Mouse (Mus musculus) forebrain, embryonic 12.5 days (tissue): ENCODE results near the gene Nav2. TPM values are rescaled to one million over a fixed set of nuclear protein-coding genes. Genes with fewer than 3 reads are reported as not detected.

Experiments
- ATAC-seq: fragments of 200-750 bp; cut with Nextera tagmentation; 2 replicates; pipeline ENCODE4 v1.8.0; 2017; ENCODE audit warnings: moderate TSS enrichment; ENCODE audit not compliant: low FRiP score
- H3K27ac ChIP-seq: fragments of 300-500 bp; sonication (generic); 2 replicates; pipeline ENCODE4 v1.5.1; 2016; ENCODE audit warnings: mild to moderate bottlenecking
- H3K27me3 ChIP-seq: fragments of 300-500 bp; sonication (generic); 2 replicates; pipeline ENCODE4 v1.6.1; 2016; ENCODE audit warnings: mild to moderate bottlenecking
- H3K36me3 ChIP-seq: fragments of 300-500 bp; sonication (generic); replicated peaks from 2 replicates; pipeline ENCODE4 v1.6.1; 2016; ENCODE audit warnings: mild to moderate bottlenecking
- H3K4me1 ChIP-seq: fragments of 300-500 bp; sonication (generic); 2 replicates; pipeline ENCODE4 v1.6.1; 2016
- H3K4me2 ChIP-seq: fragments of 300-500 bp; sonication (generic); 2 replicates; pipeline ENCODE4 v1.6.1; 2016; ENCODE audit warnings: mild to moderate bottlenecking, moderate library complexity
- H3K4me3 ChIP-seq: fragments of 300-500 bp; sonication (generic); replicated peaks from 2 replicates; pipeline ENCODE4 v1.5.1; 2016; ENCODE audit warnings: mild to moderate bottlenecking
- H3K9ac ChIP-seq: fragments of 300-500 bp; sonication (generic); 2 replicates; pipeline ENCODE4 v1.6.1; 2016; ENCODE audit warnings: mild to moderate bottlenecking
- H3K9me3 ChIP-seq: fragments of 300-500 bp; sonication (generic); 2 replicates; pipeline ENCODE4 v1.6.1; 2016
- WGBS: fragments of 180-500 bp; shearing (Covaris S2); methylation state at CpG from one replicate; pipeline ENCODE4 v1.1.7; 2016; 5-methylcytosine and 5-hydroxymethylcytosine counted together
- polyA plus RNA-seq: library from polyadenylated mRNA; unstranded; fragments of >200 nt; fragmentation: Nextera tagmentation; extraction: Ambion mirVana; gene quantifications from 2 replicates; pipeline ENCODE4 v1.2.1, GENCODE M21; 2016

The Nav2 gene
- polyA plus RNA-seq, 1 experiment from 2014 or later, result 10.9 TPM

- Histone ChIP-seq H3K9ac (no peak overlapping the region), H3K27ac (no peak overlapping the region), H3K4me1 (0 out of 2 replicates have a peak, but pooled peaks cover 4% of the 10 kb centered on the region), H3K9me3 (no peaks in the 10 kb centered on the region), H3K4me3 (no peak overlapping the region), H3K4me2 (no peak overlapping the region), H3K27me3 (no peaks in the 10 kb centered on the region), H3K36me3 (no peaks in the 10 kb centered on the region; the same call in 1 of the 2 replicates)
- ATAC-seq, result no peak
- 88% methylated on average over 13 of the region's 13 CpGs for WGBS
Measured at GRCm38 (mm10) chr7:49567346-49568034, 659.0 kb downstream of the Nav2 start.

- Histone ChIP-seq H3K27me3 (no peaks in the 10 kb centered on the region), H3K4me3 (no peak overlapping the region), H3K9me3 (no peaks in the 10 kb centered on the region), H3K27ac (no peak overlapping the region), H3K4me2 (no peak overlapping the region), H3K4me1 (0 out of 2 replicates have a peak, but pooled peaks cover 4% of the 10 kb centered on the region), H3K36me3 (no peaks in the 10 kb centered on the region; the same call in 1 of the 2 replicates), H3K9ac (no peak overlapping the region)
- 72% methylated on average over 7 of the region's 7 CpGs for WGBS
- ATAC-seq, result no peak
Measured at GRCm38 (mm10) chr7:49569646-49570045, 661.1 kb downstream of the Nav2 start.

GRCm38 (mm10) chr7:49571606-49572005, 663.1 kb downstream of the Nav2 start:
- Histone ChIP-seq H3K4me2 (no peak overlapping the region), H3K9ac (no peak overlapping the region), H3K36me3 (no peaks in the 10 kb centered on the region; the same call in 1 of the 2 replicates), H3K9me3 (no peaks in the 10 kb centered on the region), H3K27ac (no peak overlapping the region), H3K4me1 (0 out of 2 replicates have a peak, but pooled peaks cover 4% of the 10 kb centered on the region), H3K4me3 (no peak overlapping the region), H3K27me3 (no peaks in the 10 kb centered on the region)
- ATAC-seq, result no peak
- 86% methylated on average over 2 of the region's 2 CpGs for WGBS

DNA sequence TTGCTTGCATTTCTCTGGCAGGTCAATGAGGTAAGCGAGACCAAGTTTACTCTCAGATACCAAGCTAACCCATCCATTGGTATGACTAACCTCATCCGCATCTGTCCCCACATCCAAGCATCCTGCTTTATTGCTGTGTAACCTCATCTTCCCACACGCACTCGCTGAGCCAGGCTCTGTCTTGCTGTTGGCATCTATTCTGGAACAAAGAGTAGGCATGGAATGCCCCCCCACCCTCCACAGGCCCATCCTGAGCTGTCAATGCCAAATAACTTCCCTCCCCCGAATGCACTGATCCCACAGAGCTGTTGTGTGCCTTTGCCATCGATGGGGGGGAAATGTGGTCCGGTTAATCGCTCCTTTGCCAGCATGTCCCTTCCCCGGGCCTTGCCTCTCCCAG, 666.7 kb downstream of the Nav2 start:
- no peak overlapping the region for H3K9ac ChIP-seq
- WGBS, result 92% methylated on average over 9 of the region's 9 CpGs
- H3K36me3 ChIP-seq, result no peaks in the 10 kb centered on the region; the same call in 1 of the 2 replicates
- no peak overlapping the region for H3K4me3 ChIP-seq
- no peaks in the 10 kb centered on the region for H3K27me3 ChIP-seq
- no peak overlapping the region for H3K4me2 ChIP-seq
- no peak overlapping the region for H3K27ac ChIP-seq
- H3K4me1 ChIP-seq, result no peaks in the 10 kb centered on the region
- H3K9me3 ChIP-seq, result no peaks in the 10 kb centered on the region
- ATAC-seq, result no peak

- no peak overlapping the region for H3K27ac ChIP-seq
- no peaks in the 10 kb centered on the region for H3K4me1 ChIP-seq
- WGBS, result 89% methylated on average over 2 of the region's 2 CpGs
- H3K9ac ChIP-seq, result no peak overlapping the region
- no peak overlapping the region for H3K4me3 ChIP-seq
- no peak overlapping the region for H3K4me2 ChIP-seq
- H3K9me3 ChIP-seq, result no peaks in the 10 kb centered on the region
- no peaks in the 10 kb centered on the region for H3K27me3 ChIP-seq
- no peak for ATAC-seq
- no peaks in the 10 kb centered on the region for H3K36me3 ChIP-seq
Measured at GRCm38 (mm10) chr7:49577096-49577495, 668.6 kb downstream of the Nav2 start.

- Histone ChIP-seq H3K36me3 (no peaks in the 10 kb centered on the region), H3K9ac (no peak overlapping the region), H3K27me3 (0 out of 2 replicates have a peak, but pooled peaks cover 5% of the 10 kb centered on the region), H3K27ac (no peak overlapping the region), H3K4me2 (no peak overlapping the region), H3K4me3 (no peak overlapping the region), H3K4me1 (no peaks in the 10 kb centered on the region), H3K9me3 (no peaks in the 10 kb centered on the region)
- ATAC-seq, result no peak
- 89% methylated on average over 2 of the region's 2 CpGs for WGBS
Measured at GRCm38 (mm10) chr7:49581951-49582350, 673.4 kb downstream of the Nav2 start.

GRCm38 (mm10) chr7:49582551-49582950, 674.0 kb downstream of the Nav2 start:
- H3K4me2 ChIP-seq, result no peak overlapping the region
- no peak for ATAC-seq
- H3K9ac ChIP-seq, result no peak overlapping the region
- H3K4me3 ChIP-seq, result no peak overlapping the region
- no peaks in the 10 kb centered on the region for H3K9me3 ChIP-seq
- H3K27me3 ChIP-seq, result 0 out of 2 replicates have a peak, but pooled peaks cover 5% of the 10 kb centered on the region
- WGBS, result 87% methylated on average over 7 of the region's 7 CpGs
- peaks cover 1% of the 10 kb centered on the region; the same call in 1 of the 2 replicates for H3K36me3 ChIP-seq
- H3K4me1 ChIP-seq, result no peaks in the 10 kb centered on the region
- H3K27ac ChIP-seq, result no peak overlapping the region

GRCm38 (mm10) chr7:49583176-49583575, 674.7 kb downstream of the Nav2 start:
- Histone ChIP-seq H3K4me3 (no peak overlapping the region), H3K4me1 (no peaks in the 10 kb centered on the region), H3K27ac (no peak overlapping the region), H3K9me3 (no peaks in the 10 kb centered on the region), H3K9ac (no peak overlapping the region), H3K27me3 (0 out of 2 replicates have a peak, but pooled peaks cover 5% of the 10 kb centered on the region), H3K36me3 (peaks cover 4% of the 10 kb centered on the region; the same call in 1 of the 2 replicates), H3K4me2 (no peak overlapping the region)
- WGBS, result 90% methylated on average over 6 of the region's 6 CpGs
- no peak for ATAC-seq

DNA sequence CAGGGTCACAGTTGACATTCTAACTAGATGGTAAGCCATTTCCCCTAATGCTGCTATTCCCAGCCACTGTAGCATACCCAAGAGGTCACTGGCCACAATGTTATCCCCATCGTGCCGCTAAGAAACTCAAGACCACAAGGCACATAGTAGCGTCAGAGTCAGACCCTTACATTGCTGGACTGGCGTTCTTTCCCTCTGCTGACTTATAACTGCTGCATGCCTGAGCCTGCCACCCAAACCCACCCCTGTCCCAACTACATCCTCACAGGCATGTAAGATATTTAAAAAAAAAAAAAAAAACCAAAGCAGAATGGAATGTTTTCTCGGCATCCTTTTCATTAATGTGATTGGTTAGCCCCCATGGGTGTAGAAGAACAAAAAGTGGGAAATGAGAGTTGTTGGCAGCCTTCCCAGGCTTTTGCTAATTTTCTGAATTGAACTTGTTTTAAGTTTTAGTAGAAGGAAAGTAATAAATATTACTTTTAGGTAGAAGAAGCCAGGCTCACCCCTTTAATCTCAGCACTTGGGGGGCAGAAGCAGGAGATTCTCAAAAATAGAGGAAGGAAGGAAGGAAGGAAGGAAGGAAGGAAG, 678.1 kb downstream of the Nav2 start:
- 82% methylated on average over 5 of the region's 5 CpGs for WGBS
- H3K4me3 ChIP-seq, result no peak overlapping the region
- H3K27me3 ChIP-seq, result 0 out of 2 replicates have a peak, but pooled peaks cover 5% of the 10 kb centered on the region
- no peak for ATAC-seq
- no peak overlapping the region for H3K27ac ChIP-seq
- H3K36me3 ChIP-seq, result peaks cover 4% of the 10 kb centered on the region; the same call in 1 of the 2 replicates
- no peaks in the 10 kb centered on the region for H3K4me1 ChIP-seq
- H3K9ac ChIP-seq, result no peak overlapping the region
- no peaks in the 10 kb centered on the region for H3K9me3 ChIP-seq
- H3K4me2 ChIP-seq, result no peak overlapping the region

DNA sequence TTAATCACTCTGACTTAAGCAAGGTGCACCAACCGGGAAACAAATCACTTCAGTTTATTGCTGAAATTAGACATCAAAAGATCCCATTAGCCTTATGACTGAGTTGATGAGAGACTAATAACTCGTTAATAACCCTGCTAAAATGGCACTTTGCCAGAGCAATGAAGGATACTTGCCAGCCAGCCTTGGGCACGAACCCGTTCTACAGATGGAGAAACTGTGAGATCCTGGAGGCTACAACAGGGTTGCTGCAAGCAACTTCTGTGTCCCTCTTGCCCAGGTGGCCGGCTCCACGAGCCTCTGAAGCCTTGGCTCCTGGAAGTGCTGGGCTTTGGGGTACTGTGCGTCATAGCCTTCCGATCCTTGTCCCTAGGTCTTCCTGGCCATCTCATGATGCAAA, 681.1 kb downstream of the Nav2 start:
- Histone ChIP-seq H3K9me3 (no peaks in the 10 kb centered on the region), H3K36me3 (peaks cover 4% of the 10 kb centered on the region; the same call in 1 of the 2 replicates)
- no peak for ATAC-seq

GRCm38 (mm10) chr7:49597776-49598175, 689.3 kb downstream of the Nav2 start:
- Histone ChIP-seq H3K4me2 (no peak overlapping the region), H3K27ac (no peak overlapping the region), H3K27me3 (0 out of 2 replicates have a peak, but pooled peaks cover 6% of the 10 kb centered on the region), H3K9ac (no peak overlapping the region), H3K9me3 (no peaks in the 10 kb centered on the region), H3K36me3 (peaks cover 8% of the 10 kb centered on the region), H3K4me3 (no peak overlapping the region), H3K4me1 (no peaks in the 10 kb centered on the region)
- 80% methylated on average over 3 of the region's 3 CpGs for WGBS
- no peak for ATAC-seq

More for the DNA sequence above, 681.1 kb downstream of the Nav2 start:
- 90% methylated on average over 8 of the region's 8 CpGs for WGBS
- Histone ChIP-seq H3K4me2 (no peak overlapping the region), H3K27me3 (no peaks in the 10 kb centered on the region), H3K4me3 (no peak overlapping the region), H3K27ac (no peak overlapping the region), H3K4me1 (no peaks in the 10 kb centered on the region), H3K9ac (no peak overlapping the region)

DNA sequence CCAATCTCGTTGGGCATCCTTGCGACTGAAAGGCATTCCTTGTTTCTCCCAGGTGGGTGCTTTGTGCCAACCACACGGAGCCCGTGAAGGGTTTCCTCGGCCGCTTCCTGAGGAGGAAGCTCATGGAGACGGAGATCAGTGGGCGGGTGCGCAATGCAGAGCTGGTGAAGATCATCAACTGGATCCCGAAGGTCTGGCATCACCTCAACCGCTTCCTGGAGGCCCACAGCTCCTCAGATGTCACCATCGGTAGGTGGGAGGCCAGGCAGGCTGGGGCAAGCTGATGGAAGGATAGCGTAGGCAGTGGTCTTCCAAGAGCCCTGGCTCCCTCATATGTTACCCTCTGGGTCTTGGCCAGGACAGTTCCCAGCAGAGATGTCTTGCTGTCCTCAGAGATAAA, 689.7 kb downstream of the Nav2 start:
- no peak overlapping the region for H3K27ac ChIP-seq
- 0 out of 2 replicates have a peak, but pooled peaks cover 6% of the 10 kb centered on the region for H3K27me3 ChIP-seq
- no peaks in the 10 kb centered on the region for H3K9me3 ChIP-seq
- 92% methylated on average over 13 of the region's 13 CpGs for WGBS
- no peak for ATAC-seq
- H3K36me3 ChIP-seq, result peaks cover 8% of the 10 kb centered on the region
- H3K4me1 ChIP-seq, result no peaks in the 10 kb centered on the region
- no peak overlapping the region for H3K9ac ChIP-seq
- H3K4me2 ChIP-seq, result no peak overlapping the region
- H3K4me3 ChIP-seq, result no peak overlapping the region
